Mouse (Mus musculus) kidney, embryonic 15.5 days (tissue): ENCODE data around the gene Medag. TPM values are rescaled to one million over a fixed set of nuclear protein-coding genes. Genes with fewer than 3 reads are reported as not detected.
A peak's percentile ranks its signal among the peaks of the same experiment; 100 is the strongest.

Experiments
- ATAC-seq: fragments of 200-750 bp; cut with Nextera tagmentation; replicated peaks from 2 replicates; pipeline ENCODE4 v1.8.0; 2017; ENCODE audit warnings: moderate TSS enrichment; ENCODE audit not compliant: low FRiP score
- H3K27ac ChIP-seq: fragments of 300-500 bp; sonication (generic); 2 replicates; pipeline ENCODE4 v1.5.1; 2015; ENCODE audit warnings: mild to moderate bottlenecking, inconsistent platforms
- H3K27me3 ChIP-seq: fragments of 300-500 bp; sonication (generic); 2 replicates; pipeline ENCODE4 v1.6.1; 2015; ENCODE audit warnings: inconsistent platforms
- H3K36me3 ChIP-seq: fragments of 300-500 bp; sonication (generic); 2 replicates; pipeline ENCODE4 v1.6.1; 2015; ENCODE audit warnings: inconsistent platforms
- H3K4me1 ChIP-seq: fragments of 300-500 bp; sonication (generic); 2 replicates; pipeline ENCODE4 v1.6.1; 2015; ENCODE audit warnings: inconsistent platforms
- H3K4me2 ChIP-seq: fragments of 300-500 bp; sonication (generic); 2 replicates; pipeline ENCODE4 v1.6.1; 2015; ENCODE audit warnings: moderate library complexity, mild to moderate bottlenecking, inconsistent platforms
- H3K4me3 ChIP-seq: fragments of 300-500 bp; sonication (generic); replicated peaks from 2 replicates; pipeline ENCODE4 v1.5.1; 2015; ENCODE audit warnings: mild to moderate bottlenecking, inconsistent platforms
- H3K9ac ChIP-seq: fragments of 300-500 bp; sonication (generic); 2 replicates; pipeline ENCODE4 v1.6.1; 2015; ENCODE audit warnings: mild to moderate bottlenecking, inconsistent platforms
- H3K9me3 ChIP-seq: fragments of 300-500 bp; sonication (generic); replicated peaks from 2 replicates; pipeline ENCODE4 v1.6.1; 2016; ENCODE audit warnings: inconsistent platforms
- WGBS: fragments of 180-500 bp; shearing (Covaris S2); methylation state at CpG from one replicate; pipeline ENCODE4 v1.1.7; 2015; ENCODE audit warnings: mixed read lengths; 5-methylcytosine and 5-hydroxymethylcytosine counted together
- polyA plus RNA-seq: library from polyadenylated mRNA; unstranded; fragments of >200 nt; fragmentation: Nextera tagmentation; extraction: Ambion mirVana; gene quantifications from 2 replicates; pipeline ENCODE4 v1.2.1, GENCODE M21; 2015

The Medag gene
- polyA plus RNA-seq, 1 experiment from 2014 or later = 0.62 TPM

DNA sequence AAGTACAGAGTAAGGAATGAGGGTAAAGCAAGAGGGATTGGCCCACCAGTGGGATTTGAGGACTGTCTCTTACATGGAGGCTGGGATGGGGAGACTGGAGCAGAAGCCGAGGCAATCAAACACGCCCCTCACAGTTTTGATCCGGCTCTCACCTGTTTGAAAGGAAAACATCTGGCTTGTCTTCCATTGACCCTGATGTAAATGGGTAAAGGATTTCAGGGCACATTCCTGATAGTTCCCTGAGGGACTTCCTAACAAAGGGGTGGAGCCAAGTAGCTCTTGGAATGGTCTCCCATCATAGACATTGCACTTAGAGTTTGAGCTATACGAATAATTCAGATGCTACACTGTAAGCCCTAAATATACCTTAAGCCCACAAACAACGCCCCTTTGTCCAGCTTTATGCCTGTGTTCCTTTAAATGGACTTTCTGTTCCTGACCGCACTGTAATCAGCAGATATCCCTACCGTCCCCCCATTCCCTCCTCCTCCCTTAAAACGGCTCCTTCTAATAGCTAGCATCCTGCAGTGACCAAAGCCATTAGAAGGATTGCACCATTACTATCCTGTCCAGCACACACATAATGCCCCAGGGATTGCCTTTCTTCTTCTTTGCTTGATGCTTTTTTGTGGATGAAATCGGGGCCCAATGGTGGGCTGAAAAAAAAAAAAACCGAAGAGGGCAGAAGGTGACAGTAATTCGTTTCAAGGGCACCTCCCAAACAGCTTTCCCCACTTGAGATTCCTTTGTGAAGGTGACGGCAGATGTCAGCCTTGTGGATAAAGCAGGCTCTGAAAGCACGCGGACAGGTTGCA, 36.3 kb upstream of the Medag start:
- H3K4me1 ChIP-seq = peaks cover 60% of the 10 kb centered on the region
- WGBS = 40% methylated on average over 14 of the region's 14 CpGs
- H3K36me3 ChIP-seq = no peaks in the 10 kb centered on the region
- H3K27ac ChIP-seq = no peak overlapping the region
- H3K4me3 ChIP-seq = no peak overlapping the region
- peak overlapping the region; percentile 40 for H3K4me2 ChIP-seq
- no peak overlapping the region for H3K9ac ChIP-seq
- H3K9me3 ChIP-seq = no peaks in the 10 kb centered on the region
- ATAC-seq = no peak
- H3K27me3 ChIP-seq = no peaks in the 10 kb centered on the region

DNA sequence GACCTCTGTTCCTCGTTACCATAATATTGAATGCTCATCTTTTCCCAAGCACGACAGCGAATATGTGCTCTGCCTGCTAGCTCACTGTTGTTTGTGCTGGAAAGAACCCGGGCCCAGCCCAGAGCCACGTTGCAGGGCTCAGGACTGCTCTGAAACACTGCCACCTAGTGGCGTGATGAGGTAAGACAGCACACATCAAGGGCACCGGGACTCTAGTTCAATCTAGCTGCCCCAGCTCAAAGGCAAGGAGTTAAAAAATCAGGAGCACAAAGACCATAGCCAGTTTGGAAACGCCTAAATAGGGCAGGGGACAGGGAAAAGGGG, 35.7 kb upstream of the Medag start:
- H3K4me3 ChIP-seq = no peak overlapping the region
- no peaks in the 10 kb centered on the region for H3K9me3 ChIP-seq
- H3K4me2 ChIP-seq = peak overlapping the region; percentile 40
- H3K27me3 ChIP-seq = no peaks in the 10 kb centered on the region
- no peaks in the 10 kb centered on the region for H3K36me3 ChIP-seq
- no peak overlapping the region for H3K9ac ChIP-seq
- peaks cover 63% of the 10 kb centered on the region for H3K4me1 ChIP-seq
- under 1% methylated on average over 8 of the region's 8 CpGs for WGBS
- ATAC-seq = peak; percentile 70; the same call in 1 of the 2 replicates
- no peak overlapping the region for H3K27ac ChIP-seq

- Histone ChIP-seq H3K27me3 (no peaks in the 10 kb centered on the region), H3K4me3 (no peak overlapping the region), H3K9me3 (no peaks in the 10 kb centered on the region), H3K27ac (peak overlapping the region; percentile 72), H3K36me3 (no peaks in the 10 kb centered on the region), H3K4me1 (peaks cover 63% of the 10 kb centered on the region), H3K9ac (no peak overlapping the region), H3K4me2 (peak overlapping the region; percentile 8)
- WGBS = 70% methylated on average over 7 of the region's 7 CpGs
- ATAC-seq = no peak
Observed at GRCm38 (mm10) chr5:149376367-149376766, 35.2 kb upstream of the Medag start.

DNA sequence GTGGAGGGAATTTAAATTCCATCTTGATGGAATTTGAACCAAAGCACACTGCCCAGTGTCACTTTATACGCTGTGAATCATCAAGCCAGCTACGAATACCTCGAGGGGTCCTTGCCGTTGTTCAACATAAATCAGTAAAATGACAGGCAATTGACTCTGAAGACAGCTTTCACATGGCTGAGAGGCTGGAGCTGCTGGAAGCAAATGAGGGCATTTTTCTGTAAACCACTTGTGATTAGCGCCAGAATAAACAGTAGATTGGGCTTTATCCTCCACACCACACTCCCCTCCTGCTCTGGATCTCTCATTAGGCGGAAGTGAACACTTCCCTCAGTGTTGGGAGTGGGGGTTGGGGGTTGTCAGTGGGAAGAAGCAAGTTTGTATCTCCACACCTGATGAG, 34.3 kb upstream of the Medag start:
- ATAC-seq = peak; percentile 27; the same call in 1 of the 2 replicates
- H3K27me3 ChIP-seq = no peaks in the 10 kb centered on the region
- H3K36me3 ChIP-seq = no peaks in the 10 kb centered on the region
- peak overlapping the region; percentile 7; the same call in 1 of the 2 replicates for H3K4me2 ChIP-seq
- 7% methylated on average over 6 of the region's 6 CpGs for WGBS
- peak overlapping the region; percentile 72 for H3K27ac ChIP-seq
- peaks cover 63% of the 10 kb centered on the region for H3K4me1 ChIP-seq
- H3K9ac ChIP-seq = no peak overlapping the region
- H3K9me3 ChIP-seq = no peaks in the 10 kb centered on the region
- H3K4me3 ChIP-seq = no peak overlapping the region

- Histone ChIP-seq H3K4me2 (no peak overlapping the region), H3K27ac (no peak overlapping the region), H3K36me3 (no peaks in the 10 kb centered on the region), H3K9me3 (no peaks in the 10 kb centered on the region), H3K27me3 (no peaks in the 10 kb centered on the region), H3K4me1 (peaks cover 52% of the 10 kb centered on the region), H3K4me3 (no peak overlapping the region), H3K9ac (no peak overlapping the region)
- 70% methylated on average over 7 of the region's 7 CpGs for WGBS
- no peak for ATAC-seq
Observed at GRCm38 (mm10) chr5:149378566-149378965, 33.0 kb upstream of the Medag start.

GRCm38 (mm10) chr5:149379131-149379784, 32.3 kb upstream of the Medag start:
- ATAC-seq = no peak
- Histone ChIP-seq H3K27me3 (no peaks in the 10 kb centered on the region), H3K9ac (no peak overlapping the region), H3K4me3 (no peak overlapping the region), H3K4me2 (no peak overlapping the region), H3K4me1 (peaks cover 46% of the 10 kb centered on the region), H3K36me3 (no peaks in the 10 kb centered on the region), H3K9me3 (no peaks in the 10 kb centered on the region), H3K27ac (no peak overlapping the region)
- WGBS = 82% methylated on average over 16 of the region's 16 CpGs

GRCm38 (mm10) chr5:149379861-149380260, 31.7 kb upstream of the Medag start:
- H3K27me3 ChIP-seq = no peaks in the 10 kb centered on the region
- H3K9me3 ChIP-seq = no peaks in the 10 kb centered on the region
- H3K27ac ChIP-seq = no peak overlapping the region
- no peak for ATAC-seq
- H3K9ac ChIP-seq = no peak overlapping the region
- H3K4me3 ChIP-seq = no peak overlapping the region
- peaks cover 45% of the 10 kb centered on the region for H3K4me1 ChIP-seq
- no peak overlapping the region for H3K4me2 ChIP-seq
- no peaks in the 10 kb centered on the region for H3K36me3 ChIP-seq
- WGBS = 87% methylated on average over 8 of the region's 8 CpGs

DNA sequence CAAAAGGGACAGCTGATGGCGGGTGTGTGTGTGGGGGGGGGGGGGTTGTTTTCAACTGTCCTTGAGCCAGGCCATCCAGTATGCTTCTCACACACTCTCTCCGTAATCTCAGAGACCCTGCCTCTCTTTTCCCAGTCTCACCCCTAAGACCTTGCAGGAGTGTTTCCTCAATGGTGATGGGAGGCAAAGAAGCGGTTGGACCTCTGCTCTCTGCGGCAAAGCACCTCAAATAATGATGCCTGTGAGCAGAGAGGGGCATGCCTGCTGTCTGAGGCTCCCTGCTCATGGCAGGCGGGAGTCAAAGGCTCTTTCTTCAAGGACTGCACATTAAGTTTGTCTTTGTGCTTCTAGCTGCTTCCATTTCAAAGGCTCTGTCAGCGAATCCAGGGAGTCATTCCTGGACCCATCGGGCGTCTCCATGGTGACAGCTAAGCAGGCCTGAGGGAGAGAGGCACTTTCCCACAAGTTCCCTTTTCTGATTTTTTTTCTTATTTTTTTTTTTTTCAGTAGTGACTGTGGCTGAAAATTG, 31.1 kb upstream of the Medag start:
- Histone ChIP-seq H3K9ac (no peak overlapping the region), H3K27ac (no peak overlapping the region), H3K4me2 (no peak overlapping the region), H3K4me1 (peaks cover 39% of the 10 kb centered on the region), H3K4me3 (no peak overlapping the region), H3K9me3 (no peaks in the 10 kb centered on the region), H3K36me3 (no peaks in the 10 kb centered on the region), H3K27me3 (no peaks in the 10 kb centered on the region)
- 59% methylated on average over 8 of the region's 8 CpGs for WGBS
- ATAC-seq = no peak

GRCm38 (mm10) chr5:149381948-149382347, 29.6 kb upstream of the Medag start:
- Histone ChIP-seq H3K9ac (no peak overlapping the region), H3K4me3 (no peak overlapping the region), H3K27me3 (no peaks in the 10 kb centered on the region), H3K4me1 (peaks cover 25% of the 10 kb centered on the region), H3K9me3 (no peaks in the 10 kb centered on the region), H3K27ac (no peak overlapping the region), H3K36me3 (no peaks in the 10 kb centered on the region), H3K4me2 (no peak overlapping the region)
- 78% methylated on average over 4 of the region's 4 CpGs for WGBS
- ATAC-seq = no peak

DNA sequence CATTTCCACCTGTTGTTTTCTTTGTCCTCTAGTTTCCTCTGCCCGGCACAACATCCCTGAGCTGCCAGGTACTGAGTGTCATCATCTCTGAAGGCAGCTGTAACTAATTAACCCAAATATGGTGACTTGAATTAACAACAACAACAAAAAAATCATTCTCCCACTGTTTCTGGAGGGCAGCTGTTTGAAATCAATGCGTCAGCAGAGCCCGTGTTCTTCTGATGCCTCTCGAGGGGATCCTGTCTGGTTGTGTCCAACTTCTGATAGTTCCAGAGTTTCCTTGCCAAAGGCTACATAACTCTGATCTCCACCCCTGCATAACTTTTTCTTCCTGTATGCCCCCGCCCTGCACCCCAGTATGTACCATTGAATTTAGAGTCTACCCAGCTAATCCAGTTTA, 28.9 kb upstream of the Medag start:
- no peak overlapping the region for H3K27ac ChIP-seq
- no peak overlapping the region for H3K4me3 ChIP-seq
- H3K36me3 ChIP-seq = no peaks in the 10 kb centered on the region
- H3K4me1 ChIP-seq = peaks cover 18% of the 10 kb centered on the region
- H3K9ac ChIP-seq = no peak overlapping the region
- 70% methylated on average over 5 of the region's 5 CpGs for WGBS
- no peaks in the 10 kb centered on the region for H3K27me3 ChIP-seq
- no peak overlapping the region for H3K4me2 ChIP-seq
- ATAC-seq = no peak
- no peaks in the 10 kb centered on the region for H3K9me3 ChIP-seq

DNA sequence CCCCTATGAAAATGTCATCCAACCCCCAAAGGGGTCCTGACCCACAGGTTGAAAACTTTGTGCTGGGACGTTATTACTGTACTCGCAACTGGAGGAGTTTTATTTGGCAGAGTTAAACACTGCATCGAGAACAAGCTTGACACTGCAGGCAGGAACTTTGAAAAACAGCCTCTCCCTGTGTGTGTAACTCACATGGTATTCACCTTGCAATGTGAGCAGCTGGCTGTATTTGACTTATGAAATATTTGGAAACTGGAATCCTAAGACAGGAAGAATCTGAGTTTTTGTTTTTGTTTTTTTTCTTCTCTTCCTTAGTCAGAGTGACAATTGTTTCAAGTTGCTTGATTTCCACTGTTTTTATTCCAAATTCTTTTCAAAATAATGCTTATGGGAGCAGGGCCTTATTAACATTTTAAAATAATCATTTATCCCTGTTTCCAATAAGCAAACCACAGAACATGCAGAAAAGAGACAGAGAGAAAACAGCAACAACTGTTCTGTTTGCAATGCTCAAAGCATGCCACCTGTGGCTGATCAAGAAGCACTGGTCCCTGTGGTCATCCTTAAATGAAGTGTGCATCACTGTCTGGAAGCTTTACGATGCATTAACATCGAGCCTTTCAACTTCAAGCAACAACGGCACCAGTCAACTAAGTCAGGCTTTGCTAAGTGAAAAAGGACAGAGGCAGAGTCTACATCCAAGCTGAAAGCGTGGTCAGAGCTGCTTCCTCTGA, 26.2 kb upstream of the Medag start:
- H3K9me3 ChIP-seq = no peaks in the 10 kb centered on the region
- H3K9ac ChIP-seq = no peak overlapping the region
- ATAC-seq = no peak
- peaks cover 14% of the 10 kb centered on the region for H3K4me1 ChIP-seq
- no peaks in the 10 kb centered on the region for H3K27me3 ChIP-seq
- no peak overlapping the region for H3K4me3 ChIP-seq
- no peak overlapping the region for H3K4me2 ChIP-seq
- H3K36me3 ChIP-seq = no peaks in the 10 kb centered on the region
- H3K27ac ChIP-seq = no peak overlapping the region
- 72% methylated on average over 7 of the region's 7 CpGs for WGBS

GRCm38 (mm10) chr5:149386294-149386850, 25.2 kb upstream of the Medag start:
- no peak for ATAC-seq
- WGBS = 57% methylated on average over 5 of the region's 5 CpGs
- H3K9me3 ChIP-seq = no peaks in the 10 kb centered on the region

More at GRCm38 (mm10) chr5:149386294-149386850, 25.2 kb upstream of the Medag start:
- H3K27me3 ChIP-seq = no peaks in the 10 kb centered on the region
- H3K9ac ChIP-seq = no peak overlapping the region
- H3K27ac ChIP-seq = no peak overlapping the region
- H3K36me3 ChIP-seq = no peaks in the 10 kb centered on the region
- H3K4me1 ChIP-seq = peaks cover 12% of the 10 kb centered on the region
- H3K4me2 ChIP-seq = no peak overlapping the region
- no peak overlapping the region for H3K4me3 ChIP-seq
